Mouse (Mus musculus) E14TG2a.4 (cell line): Measurements from ENCODE around the gene Atp5g1.

Source experiments
- CTCF ChIP-seq: conservative IDR thresholded peaks from 2 replicates; pipeline ENCODE4 v1.5.1; 2014; ENCODE audit warnings: low read length
- POU5F1 ChIP-seq: IDR thresholded peaks from 2 replicates; pipeline ENCODE4 v1.6.1; 2014; ENCODE audit warnings: low read length, borderline replicate concordance

GRCm38 (mm10) chr11:96111751-96112150 is 36.3 kb upstream of the Atp5g1 start, which contains the start of gene Calcoco2:
- TF ChIP-seq CTCF (peak; percentile 61), POU5F1 (no peak)
